Mouse (Mus musculus): ENCODE measurements around the gene Hoxc8.

DNA sequence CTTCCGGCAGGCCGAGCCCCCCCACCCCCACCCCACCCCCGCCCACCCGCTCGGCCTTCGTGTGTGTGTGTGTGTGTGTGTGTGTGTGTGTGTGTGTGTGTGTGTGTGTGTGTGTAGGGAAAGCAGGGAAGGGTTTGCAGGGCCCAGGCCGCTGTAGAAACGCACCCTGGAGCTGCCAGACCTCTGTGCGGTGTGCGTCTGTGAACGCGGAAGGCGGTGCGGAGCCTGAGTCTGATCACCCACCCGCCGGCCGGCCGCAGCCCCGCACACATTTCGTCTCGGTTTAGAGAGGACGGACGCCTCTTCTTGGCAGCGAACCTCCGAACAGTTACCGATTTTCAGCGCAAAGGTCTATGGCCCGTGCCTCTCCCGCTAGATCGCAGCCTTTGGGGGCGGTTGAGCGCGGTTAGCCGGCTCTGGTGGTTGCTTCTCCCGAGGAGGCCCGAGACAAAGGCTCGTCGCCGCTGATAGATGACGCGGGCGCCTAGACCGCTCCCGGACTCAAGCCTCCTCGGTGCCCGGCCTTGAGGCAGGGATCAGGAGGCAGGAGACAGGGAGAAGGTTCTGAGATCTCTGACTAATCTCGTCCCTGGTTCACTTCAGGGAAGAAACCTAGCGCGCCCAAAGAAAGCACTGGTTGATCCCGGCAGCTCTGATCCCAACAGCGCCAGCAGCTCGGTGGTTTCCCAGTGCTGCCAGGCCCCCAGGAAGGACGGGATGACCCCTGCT lies 47.5 kb upstream of the Hoxc8 start:
- peak; percentile 95 for TF ChIP-seq CTCF (IDR thresholded peaks at IDR 0.05; ENCODE audit: control insufficient read depth, insufficient read depth, insufficient read length)
- TF ChIP-seq MAX (IDR thresholded peaks at IDR 0.05), result peak; percentile 64
- TF ChIP-seq USF1 (IDR thresholded peaks at IDR 0.05; ENCODE audit: low read depth), result no peak
- TF ChIP-seq MYOD1 (IDR thresholded peaks at IDR 0.05; ENCODE audit: control insufficient read depth, insufficient read length, low read depth), result no peak
- no peak for TF ChIP-seq CEBPB (IDR thresholded peaks at IDR 0.05; ENCODE audit: low read depth)
- no peak for TF ChIP-seq MYOG (IDR thresholded peaks at IDR 0.05; ENCODE audit: control insufficient read depth, extremely low read depth, insufficient read length)
